Mouse (Mus musculus) limb, embryonic 10.5 days (tissue): ENCODE measurements at regions not wholly inside any gene's neighbourhood (a gene's known extent, or its start where the extent isn't known, plus 50 kb on each side); places are given as distances from the start of the nearest gene placed in this dataset.
"Not testable (repeated sequence)": the region's sequence is repeated elsewhere in the genome, so short reads cannot be mapped to it uniquely, and the experiment has no call there.

ENCODE experiments used
- DNase-seq: peaks from one replicate; pipeline ENCODE4 v3.0.0-alpha.2; 2017; ENCODE audit warnings: low spot score
- H3K27ac ChIP-seq: fragments of 300-500 bp; sonication (generic); 2 replicates; pipeline ENCODE4 v1.5.1; 2016; ENCODE audit warnings: mild to moderate bottlenecking
- H3K27me3 ChIP-seq: fragments of 300-500 bp; sonication (generic); 2 replicates; pipeline ENCODE4 v1.6.1; 2016; ENCODE audit warnings: low read depth, mild to moderate bottlenecking; ENCODE audit not compliant: poor library complexity, severe bottlenecking
- H3K36me3 ChIP-seq: fragments of 300-500 bp; sonication (generic); 2 replicates; pipeline ENCODE4 v1.6.1; 2016; ENCODE audit warnings: mild to moderate bottlenecking, moderate library complexity
- H3K4me1 ChIP-seq: fragments of 300-500 bp; sonication (generic); 2 replicates; pipeline ENCODE4 v1.6.1; 2016
- H3K4me3 ChIP-seq: fragments of 300-500 bp; sonication (generic); 2 replicates; pipeline ENCODE4 v1.5.1; 2016; ENCODE audit warnings: mild to moderate bottlenecking, moderate library complexity
- H3K9me3 ChIP-seq: fragments of 300-500 bp; sonication (generic); replicated peaks from 2 replicates; pipeline ENCODE4 v1.6.1; 2016; ENCODE audit warnings: mild to moderate bottlenecking
- WGBS: fragments of 180-500 bp; shearing (Covaris S2); methylation state at CpG from one replicate; pipeline ENCODE4 v1.1.7; 2016; 5-methylcytosine and 5-hydroxymethylcytosine counted together

- H3K4me3 ChIP-seq: no peak overlapping the region
- no peaks in the 10 kb centered on the region for H3K4me1 ChIP-seq
- H3K36me3 ChIP-seq: no peaks in the 10 kb centered on the region
- H3K27ac ChIP-seq: no peak overlapping the region
- DNase-seq: no peak
- no peaks in the 10 kb centered on the region for H3K27me3 ChIP-seq
- WGBS: 89% methylated on average over 4 of the region's 4 CpGs
- H3K9me3 ChIP-seq: no peaks in the 10 kb centered on the region
Measured at GRCm38 (mm10) chr6:109814990-109815389, 830.4 kb upstream of the Grm7 start.

- Histone ChIP-seq H3K27ac (no peak overlapping the region), H3K4me3 (no peak overlapping the region), H3K36me3 (no peaks in the 10 kb centered on the region), H3K4me1 (no peaks in the 10 kb centered on the region), H3K9me3 (no peaks in the 10 kb centered on the region), H3K27me3 (no peaks in the 10 kb centered on the region)
- DNase-seq: no peak
- 77% methylated on average over 3 of the region's 3 CpGs for WGBS
Measured at GRCm38 (mm10) chr6:109848313-109848712, 797.1 kb upstream of the Grm7 start.

GRCm38 (mm10) chr6:109855806-109856205, 789.6 kb upstream of the Grm7 start:
- H3K27me3 ChIP-seq: no peaks in the 10 kb centered on the region
- H3K36me3 ChIP-seq: no peaks in the 10 kb centered on the region
- H3K9me3 ChIP-seq: no peaks in the 10 kb centered on the region
- WGBS: 69% methylated on average over 1 of the region's 1 CpGs
- no peak overlapping the region for H3K27ac ChIP-seq
- no peaks in the 10 kb centered on the region for H3K4me1 ChIP-seq
- no peak overlapping the region for H3K4me3 ChIP-seq
- peak; percentile 29 for DNase-seq

GRCm38 (mm10) chr6:109863411-109863810, 782.0 kb upstream of the Grm7 start:
- 82% methylated on average over 4 of the region's 4 CpGs for WGBS
- DNase-seq: no peak
- Histone ChIP-seq H3K27ac (no peak overlapping the region), H3K36me3 (no peaks in the 10 kb centered on the region), H3K4me3 (no peak overlapping the region), H3K4me1 (no peaks in the 10 kb centered on the region), H3K9me3 (no peaks in the 10 kb centered on the region), H3K27me3 (no peaks in the 10 kb centered on the region)

- Histone ChIP-seq H3K27me3 (no peaks in the 10 kb centered on the region), H3K4me3 (no peak overlapping the region), H3K4me1 (no peaks in the 10 kb centered on the region), H3K36me3 (no peaks in the 10 kb centered on the region), H3K27ac (no peak overlapping the region), H3K9me3 (no peaks in the 10 kb centered on the region)
- no peak for DNase-seq
- WGBS: 86% methylated on average over 2 of the region's 2 CpGs
Measured at GRCm38 (mm10) chr6:109874187-109874586, 771.2 kb upstream of the Grm7 start.

GRCm38 (mm10) chr6:109874625-109875040, 770.7 kb upstream of the Grm7 start:
- no peaks in the 10 kb centered on the region for H3K36me3 ChIP-seq
- H3K9me3 ChIP-seq: no peaks in the 10 kb centered on the region
- no peak overlapping the region for H3K27ac ChIP-seq
- WGBS: 91% methylated on average over 6 of the region's 6 CpGs
- H3K27me3 ChIP-seq: no peaks in the 10 kb centered on the region
- H3K4me1 ChIP-seq: no peaks in the 10 kb centered on the region
- no peak for DNase-seq
- no peak overlapping the region for H3K4me3 ChIP-seq

- not testable (repeated sequence) for H3K4me1 ChIP-seq
- 86% methylated on average over 3 of the region's 3 CpGs for WGBS
Measured at GRCm38 (mm10) chr6:109875548-109875947, 769.8 kb upstream of the Grm7 start.

GRCm38 (mm10) chr6:109879145-109879544, 766.2 kb upstream of the Grm7 start:
- Histone ChIP-seq H3K36me3 (no peaks in the 10 kb centered on the region), H3K4me3 (no peak overlapping the region), H3K9me3 (no peaks in the 10 kb centered on the region), H3K27me3 (no peaks in the 10 kb centered on the region), H3K4me1 (no peaks in the 10 kb centered on the region), H3K27ac (no peak overlapping the region)
- WGBS: 86% methylated on average over 1 of the region's 1 CpGs
- no peak for DNase-seq

More at GRCm38 (mm10) chr6:109875548-109875947, 769.8 kb upstream of the Grm7 start:
- H3K4me3 ChIP-seq, H3K27me3 ChIP-seq, DNase-seq, H3K27ac ChIP-seq, H3K36me3 ChIP-seq, H3K9me3 ChIP-seq: not testable (repeated sequence)

- H3K4me1 ChIP-seq: no peaks in the 10 kb centered on the region
- no peak overlapping the region for H3K4me3 ChIP-seq
- H3K9me3 ChIP-seq: no peaks in the 10 kb centered on the region; the same call in 1 of the 2 replicates
- H3K27ac ChIP-seq: no peak overlapping the region
- no peaks in the 10 kb centered on the region for H3K36me3 ChIP-seq
- DNase-seq: no peak
- no peaks in the 10 kb centered on the region for H3K27me3 ChIP-seq
Measured at GRCm38 (mm10) chr6:109923780-109924179, 721.6 kb upstream of the Grm7 start.

- DNase-seq: no peak
- Histone ChIP-seq H3K27ac (no peak overlapping the region), H3K4me3 (no peak overlapping the region), H3K4me1 (no peaks in the 10 kb centered on the region), H3K27me3 (no peaks in the 10 kb centered on the region), H3K36me3 (no peaks in the 10 kb centered on the region), H3K9me3 (no peaks in the 10 kb centered on the region)
Measured at GRCm38 (mm10) chr6:109948491-109948890, 696.9 kb upstream of the Grm7 start.

- H3K4me3 ChIP-seq: no peak overlapping the region
- DNase-seq: no peak
- no peak overlapping the region for H3K27ac ChIP-seq
- no peaks in the 10 kb centered on the region for H3K27me3 ChIP-seq
- WGBS: 57% methylated on average over 1 of the region's 1 CpGs
- H3K36me3 ChIP-seq: no peaks in the 10 kb centered on the region
- H3K4me1 ChIP-seq: no peaks in the 10 kb centered on the region
- no peaks in the 10 kb centered on the region for H3K9me3 ChIP-seq
Measured at GRCm38 (mm10) chr6:109948928-109949327, 696.5 kb upstream of the Grm7 start.

- not testable (repeated sequence) for H3K27me3 ChIP-seq, H3K27ac ChIP-seq, H3K4me3 ChIP-seq, DNase-seq, H3K9me3 ChIP-seq, H3K4me1 ChIP-seq, H3K36me3 ChIP-seq
- 85% methylated on average over 2 of the region's 2 CpGs for WGBS
Measured at GRCm38 (mm10) chr6:109957901-109958300, 687.5 kb upstream of the Grm7 start.
